Mouse (Mus musculus) kidney, adult 2 months (tissue): ENCODE data around the gene Tuba4a.

Source experiments
- CTCF ChIP-seq: fragments of 200-500 bp; conservative IDR thresholded peaks from 2 replicates; pipeline ENCODE4 v1.5.1; 2011; ENCODE audit warnings: low read depth, mild to moderate bottlenecking, control low read depth, low read length, moderate library complexity, mixed read lengths; ENCODE audit not compliant: insufficient read depth, insufficient read length
- POLR2A ChIP-seq: fragments of 200-500 bp; IDR thresholded peaks from one replicate; pipeline ENCODE4 v1.6.1; 2011; ENCODE audit warnings: low read depth, low read length, control low read depth

DNA sequence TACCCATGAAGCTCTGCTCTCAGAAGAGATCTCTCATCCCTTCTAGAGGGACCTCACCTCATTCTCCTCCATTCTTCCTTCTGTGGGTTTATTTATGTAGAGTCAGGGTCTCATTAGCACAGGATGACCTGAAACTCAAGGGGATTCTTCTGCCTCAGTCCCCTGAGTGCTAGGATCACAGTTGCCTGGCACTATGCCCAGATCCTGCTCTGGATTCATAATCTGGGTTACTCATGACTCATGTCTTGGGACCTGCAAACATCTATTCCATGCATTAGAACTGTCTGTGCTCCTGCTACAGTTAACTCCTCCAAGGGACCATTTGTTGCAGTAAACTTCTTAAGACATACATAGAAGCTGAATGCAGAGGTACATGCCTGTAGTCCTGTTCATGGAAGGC lies 41.6 kb upstream of the Tuba4a start:
- TF ChIP-seq POLR2A (no peak), CTCF (no peak)
